Mouse (Mus musculus): ENCODE data around the gene Lrit3. TPM values are rescaled to one million over a fixed set of nuclear protein-coding genes. Genes with fewer than 3 reads are reported as not detected.

Lrit3 gene
- 0.05 TPM in 1 of 2 replicates, not detected in the other for polyA plus RNA-seq (2015; fragmentation: Nextera tagmentation; extraction: Ambion mirVana)

DNA sequence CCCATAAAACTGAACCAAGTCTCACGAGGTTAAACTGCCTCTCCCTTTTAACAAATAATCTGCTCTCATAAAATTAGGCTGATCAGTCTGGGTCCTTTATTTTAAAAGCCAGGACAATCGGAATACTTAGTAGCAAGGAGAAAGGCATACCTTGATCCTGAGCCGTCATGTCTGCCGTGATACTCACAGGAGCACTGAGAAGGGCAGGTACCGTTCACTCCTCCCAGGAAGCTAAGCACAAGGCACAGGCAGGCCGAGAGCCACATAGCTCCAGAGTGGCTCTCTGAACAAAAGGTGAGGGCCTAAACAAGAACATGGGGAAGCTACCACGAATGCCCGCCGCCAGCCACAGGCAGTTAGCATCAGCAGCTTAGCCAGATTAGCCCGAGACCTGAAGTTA lies at the start of gene Lrit3:
Lrit3 (minus strand) TSS at position 266 of the 400 bp plus-strand sequence.
- Histone ChIP-seq H3K4me2 (replicated peaks; ENCODE audit: low read depth) (peak within 1 kb of the TSS; percentile 58), H3K9me3 (ENCODE audit: control insufficient read depth) (no peaks in the 10 kb centered on the region), H3K27ac (ENCODE audit: low read depth, low read length) (no peak within 1 kb of the TSS), H3K9ac (ENCODE audit: low read depth, low read length) (no peak within 1 kb of the TSS), H3K36me3 (ENCODE audit: control insufficient read depth, insufficient read depth) (no peaks in the 10 kb centered on the region), H3K4me1 (replicated peaks; ENCODE audit: control insufficient read depth, insufficient read depth, low read length) (no peaks in the 10 kb centered on the region), H3K27me3 (replicated peaks; ENCODE audit: control insufficient read depth, insufficient read depth, low read length) (no peaks in the 10 kb centered on the region), H3K4me3 (ENCODE audit: low read depth, low read length) (peak within 1 kb of the TSS; percentile 23)
- no peak for TF ChIP-seq CTCF (IDR thresholded peaks at IDR 0.05; ENCODE audit: low read depth)
- 0 out of 2 replicates have a peak, but pooled peaks have one; percentile 45 for ATAC-seq
- 54% methylated on average over 10 of the region's 10 CpGs for WGBS

DNA sequence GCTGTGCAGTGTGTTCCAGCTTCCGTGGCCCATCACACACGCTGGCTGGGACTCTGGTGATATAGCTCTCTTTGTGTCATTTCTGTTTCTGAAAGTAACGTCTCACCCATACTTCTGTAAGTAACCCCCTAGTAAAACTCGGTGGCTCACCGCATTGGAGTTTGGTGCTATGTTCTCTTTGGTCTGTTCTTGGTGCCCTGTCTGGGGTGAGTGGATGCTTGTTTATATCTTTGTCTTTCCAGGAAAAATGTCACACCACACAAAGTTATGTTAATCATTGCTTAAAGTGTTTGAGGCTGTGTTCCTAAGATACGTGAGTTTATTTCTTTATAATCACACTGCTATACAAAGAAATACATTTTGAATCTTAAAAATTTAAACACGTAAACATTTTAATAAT lies 43.0 kb upstream of the Lrit3 start:
- Histone ChIP-seq H3K4me2 (replicated peaks; ENCODE audit: low read depth) (no peak overlapping the region), H3K4me3 (ENCODE audit: low read depth, low read length) (no peak overlapping the region), H3K4me1 (replicated peaks; ENCODE audit: control insufficient read depth, insufficient read depth, low read length) (no peaks in the 10 kb centered on the region), H3K27ac (ENCODE audit: low read depth, low read length) (no peak overlapping the region), H3K36me3 (ENCODE audit: control insufficient read depth, insufficient read depth) (no peaks in the 10 kb centered on the region), H3K27me3 (replicated peaks; ENCODE audit: control insufficient read depth, insufficient read depth, low read length) (no peaks in the 10 kb centered on the region), H3K9ac (ENCODE audit: low read depth, low read length) (no peak overlapping the region), H3K9me3 (ENCODE audit: control insufficient read depth) (no peaks in the 10 kb centered on the region)
- no peak for ATAC-seq
- WGBS = 76% methylated on average over 7 of the region's 7 CpGs
- no peak for TF ChIP-seq CTCF (IDR thresholded peaks at IDR 0.05; ENCODE audit: low read depth)

DNA sequence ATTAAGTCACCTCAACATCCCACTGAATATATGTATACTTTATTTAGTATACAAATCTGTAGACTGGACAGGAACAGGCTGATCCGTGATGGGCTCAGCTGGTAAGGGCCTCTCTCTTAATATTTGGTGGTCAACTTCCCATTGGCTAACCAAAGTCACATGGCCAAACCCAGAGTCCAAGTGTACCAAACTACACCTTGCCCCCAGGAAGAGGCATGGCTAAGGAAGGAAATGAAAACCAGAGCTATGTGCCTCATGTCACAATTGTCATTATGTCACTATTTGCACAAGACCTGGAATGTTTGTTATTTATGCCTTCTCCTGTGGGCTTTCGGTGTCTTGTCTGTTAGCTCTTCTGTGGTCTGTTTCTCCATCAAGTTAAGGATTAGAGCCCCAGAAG lies 42.0 kb upstream of the Lrit3 start:
- Histone ChIP-seq H3K4me2 (replicated peaks; ENCODE audit: low read depth) (no peak overlapping the region), H3K27ac (ENCODE audit: low read depth, low read length) (no peak overlapping the region), H3K27me3 (replicated peaks; ENCODE audit: control insufficient read depth, insufficient read depth, low read length) (no peaks in the 10 kb centered on the region), H3K9me3 (ENCODE audit: control insufficient read depth) (no peaks in the 10 kb centered on the region), H3K4me1 (replicated peaks; ENCODE audit: control insufficient read depth, insufficient read depth, low read length) (no peaks in the 10 kb centered on the region), H3K9ac (ENCODE audit: low read depth, low read length) (no peak overlapping the region), H3K4me3 (ENCODE audit: low read depth, low read length) (no peak overlapping the region), H3K36me3 (ENCODE audit: control insufficient read depth, insufficient read depth) (no peaks in the 10 kb centered on the region)
- TF ChIP-seq CTCF (IDR thresholded peaks at IDR 0.05; ENCODE audit: low read depth) = no peak
- ATAC-seq = no peak
- WGBS = 69% methylated on average over 2 of the region's 2 CpGs

DNA sequence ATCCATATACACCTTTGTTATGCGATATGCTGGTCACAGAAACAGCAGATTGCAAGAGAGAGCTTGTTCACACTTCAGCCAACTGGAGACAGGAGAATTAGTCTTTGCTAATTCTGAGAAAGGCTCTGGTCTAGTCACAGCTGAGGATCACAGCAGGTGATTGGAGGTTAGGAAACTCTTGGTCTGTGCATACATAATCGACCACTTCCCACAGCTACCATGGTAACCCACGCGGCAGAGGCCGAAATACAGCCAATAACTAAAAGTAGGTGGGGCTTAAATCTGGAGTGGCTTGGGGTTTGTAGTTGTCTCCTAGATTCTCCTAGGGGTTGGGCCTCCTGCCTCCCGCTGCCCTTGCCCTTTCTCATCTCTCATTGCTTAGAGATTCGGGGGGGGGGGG lies 34.2 kb upstream of the Lrit3 start:
- no peak overlapping the region for H3K27ac ChIP-seq (ENCODE audit: low read depth, low read length)
- 40% methylated on average over 7 of the region's 7 CpGs for WGBS

DNA sequence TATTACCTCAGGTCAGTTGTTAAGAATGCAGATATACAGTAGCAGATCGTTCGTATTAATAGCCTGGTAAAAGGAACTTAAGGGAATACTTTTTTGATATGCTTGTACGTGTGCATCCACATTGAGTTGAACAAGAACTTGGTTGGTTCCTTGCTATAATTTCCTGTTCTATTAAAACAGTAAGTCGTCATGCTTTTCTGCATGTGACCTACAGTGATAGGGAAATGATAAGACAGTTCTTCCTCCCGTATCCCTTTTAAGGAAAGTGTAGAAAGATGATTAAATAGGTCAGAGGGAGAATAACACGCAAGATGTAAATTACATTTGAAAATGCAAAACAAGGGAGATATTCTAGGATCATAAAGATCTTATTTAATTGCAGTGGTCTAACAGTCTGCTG lies 33.1 kb upstream of the Lrit3 start:
- Histone ChIP-seq H3K4me2 (replicated peaks; ENCODE audit: low read depth) (peak overlapping the region; percentile 57), H3K27ac (ENCODE audit: low read depth, low read length) (no peak overlapping the region), H3K9me3 (ENCODE audit: control insufficient read depth) (no peaks in the 10 kb centered on the region), H3K4me1 (replicated peaks; ENCODE audit: control insufficient read depth, insufficient read depth, low read length) (no peaks in the 10 kb centered on the region), H3K27me3 (replicated peaks; ENCODE audit: control insufficient read depth, insufficient read depth, low read length) (no peaks in the 10 kb centered on the region), H3K9ac (ENCODE audit: low read depth, low read length) (no peak overlapping the region), H3K36me3 (ENCODE audit: control insufficient read depth, insufficient read depth) (no peaks in the 10 kb centered on the region), H3K4me3 (ENCODE audit: low read depth, low read length) (peak overlapping the region; percentile 25)
- TF ChIP-seq CTCF (IDR thresholded peaks at IDR 0.05; ENCODE audit: low read depth) = no peak
- 47% methylated on average over 6 of the region's 6 CpGs for WGBS
- ATAC-seq = no peak

More for the DNA sequence above, 34.2 kb upstream of the Lrit3 start:
- H3K9me3 ChIP-seq (ENCODE audit: control insufficient read depth) = no peaks in the 10 kb centered on the region
- H3K4me1 ChIP-seq (replicated peaks; ENCODE audit: control insufficient read depth, insufficient read depth, low read length) = no peaks in the 10 kb centered on the region
- H3K27me3 ChIP-seq (replicated peaks; ENCODE audit: control insufficient read depth, insufficient read depth, low read length) = no peaks in the 10 kb centered on the region
- H3K4me3 ChIP-seq (ENCODE audit: low read depth, low read length) = no peak overlapping the region
- peak overlapping the region; percentile 43; the same call in 1 of the 2 replicates for H3K4me2 ChIP-seq (replicated peaks; ENCODE audit: low read depth)
- no peak for ATAC-seq
- no peak for TF ChIP-seq CTCF (IDR thresholded peaks at IDR 0.05; ENCODE audit: low read depth)
- H3K9ac ChIP-seq (ENCODE audit: low read depth, low read length) = no peak overlapping the region
- H3K36me3 ChIP-seq (ENCODE audit: control insufficient read depth, insufficient read depth) = no peaks in the 10 kb centered on the region

DNA sequence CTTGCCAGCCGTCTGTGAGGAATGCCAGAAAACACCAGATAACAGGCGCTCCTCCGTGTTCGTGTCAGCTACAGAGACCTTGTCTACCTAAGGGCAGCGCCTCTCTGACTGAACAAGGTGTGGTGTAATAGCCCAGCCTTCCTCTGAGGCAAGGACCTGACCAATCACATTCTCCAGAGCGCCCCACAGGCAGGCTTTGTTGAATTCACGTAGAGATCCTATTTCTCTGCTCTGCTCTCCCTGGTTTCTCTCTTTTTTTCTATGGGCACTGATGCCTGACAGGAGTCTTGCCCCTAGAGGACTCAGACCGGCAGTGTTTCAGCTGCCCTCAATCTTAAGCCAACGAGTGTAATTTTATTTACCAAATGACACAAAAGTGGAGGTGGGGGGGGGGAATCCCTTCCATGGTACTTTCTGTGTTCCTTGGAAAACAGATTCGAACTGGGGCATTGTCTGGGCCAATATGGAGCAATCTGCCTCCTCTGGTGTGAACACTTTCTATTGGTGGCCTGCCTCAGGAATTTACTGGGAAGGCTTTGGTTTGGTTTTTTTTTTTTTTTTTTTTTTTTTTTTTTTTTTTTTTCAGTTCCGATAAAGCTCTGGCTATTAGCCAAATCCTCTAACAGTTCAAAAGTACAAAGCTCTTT lies 32.3 kb upstream of the Lrit3 start:
- Histone ChIP-seq H3K4me1 (replicated peaks; ENCODE audit: control insufficient read depth, insufficient read depth, low read length) (no peaks in the 10 kb centered on the region), H3K36me3 (ENCODE audit: control insufficient read depth, insufficient read depth) (no peaks in the 10 kb centered on the region), H3K9me3 (ENCODE audit: control insufficient read depth) (no peaks in the 10 kb centered on the region), H3K4me3 (ENCODE audit: low read depth, low read length) (peak overlapping the region; percentile 25), H3K9ac (ENCODE audit: low read depth, low read length) (0 out of 2 replicates have a peak overlapping the region, but pooled peaks have one; percentile 5), H3K4me2 (replicated peaks; ENCODE audit: low read depth) (peak overlapping the region; percentile 57), H3K27me3 (replicated peaks; ENCODE audit: control insufficient read depth, insufficient read depth, low read length) (no peaks in the 10 kb centered on the region), H3K27ac (ENCODE audit: low read depth, low read length) (peak overlapping the region; percentile 76)
- no peak for TF ChIP-seq CTCF (IDR thresholded peaks at IDR 0.05; ENCODE audit: low read depth)
- 7% methylated on average over 11 of the region's 11 CpGs for WGBS
- peak; percentile 83 for ATAC-seq

Measured in intestine, postnatal 0 days (tissue).